Mouse (Mus musculus): ENCODE measurements around the gene Ppp2r3c. TPM values are rescaled to one million over a fixed set of nuclear protein-coding genes. Genes with fewer than 3 reads are reported as not detected.
"Not testable (repeated sequence)": the region's sequence is repeated elsewhere in the genome, so short reads cannot be mapped to it uniquely, and the experiment has no call there.

Ppp2r3c gene
- total and polyA plus RNA-seq, 3 experiments: 13.7 to 36.8 (median 31.1) TPM

DNA sequence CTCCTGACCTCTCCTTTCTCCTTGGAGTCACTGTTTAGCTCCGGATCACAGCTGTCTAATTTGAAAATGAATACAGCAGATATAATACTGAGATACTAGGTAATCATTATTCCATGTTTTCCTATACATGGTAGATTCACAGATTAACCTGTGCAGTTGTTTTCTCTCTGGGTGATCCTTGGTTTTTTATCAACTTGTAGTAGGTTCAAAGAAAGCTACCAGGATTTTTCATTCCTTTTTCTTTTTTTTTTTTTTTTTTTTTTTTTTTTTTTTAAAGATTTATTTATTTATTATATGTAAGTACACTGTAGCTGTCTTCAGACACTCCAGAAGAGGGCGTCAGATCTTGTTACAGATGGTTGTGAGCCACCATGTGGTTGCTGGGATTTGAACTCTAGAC, 35.7 kb upstream of the Ppp2r3c start:
- H3K4me1 ChIP-seq (ENCODE audit: control insufficient read depth in 1 of 2, insufficient read depth in 2 of 2); dilution Hi-C loops (cut with MboI; ENCODE audit: extremely low pct_ligation_motif_present, extremely low pct_unique_long_range_greater_than_20kb, low sequenced_read_pairs); DNase-seq (ENCODE audit: extremely low read depth); H3K79me2 ChIP-seq (replicated peaks; ENCODE audit: control insufficient read depth, extremely low read depth, insufficient read depth, poor library complexity, severe bottlenecking); H3K4me2 ChIP-seq (ENCODE audit: insufficient read depth, low read depth, poor library complexity, severe bottlenecking); H3K9ac ChIP-seq (ENCODE audit: insufficient read depth, low read depth); in situ Hi-C loops (cut with MboI; ENCODE audit: low pct_ligation_motif_present, low pct_unique_long_range_greater_than_20kb, low sequenced_read_pairs); H3K27me3 ChIP-seq (replicated peaks); H3K27ac ChIP-seq (ENCODE audit: insufficient read depth, low read depth); H3K9me3 ChIP-seq (replicated peaks; ENCODE audit: low read length); H3K4me3 ChIP-seq (replicated peaks in 1 of 3; ENCODE audit: low read depth in 2 of 3, low read length in 2 of 3, poor library complexity in 1 of 3): not testable (repeated sequence)
- peaks cover 10 to 34% of the 10 kb centered on the region in 2 experiments for H3K36me3 ChIP-seq (replicated peaks in 1 of 2; ENCODE audit: control insufficient read depth in 1 of 2, insufficient read depth in 1 of 2, low read length in 1 of 2)

DNA sequence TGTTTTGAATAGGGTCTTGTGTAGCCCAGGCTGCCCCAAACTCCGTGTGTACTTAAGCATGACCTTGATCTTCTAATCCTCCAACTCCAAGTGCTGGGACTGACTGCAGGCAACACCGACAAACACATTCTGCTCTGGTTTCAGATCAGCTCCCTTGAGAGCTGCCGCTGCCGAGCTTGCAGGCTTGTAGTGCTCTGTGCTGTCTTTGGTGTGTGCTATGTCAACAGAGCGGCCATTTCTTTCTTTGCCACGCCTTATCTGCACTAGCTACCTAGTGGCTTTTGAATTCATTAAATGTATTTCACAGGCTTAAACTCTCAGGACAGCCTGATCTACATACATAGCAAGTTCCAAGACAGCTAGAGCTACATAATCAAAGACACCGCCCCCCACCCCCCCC, 30.9 kb upstream of the Ppp2r3c start:
- Histone ChIP-seq H3K27ac (ENCODE audit: insufficient read depth, low read depth) (no peak overlapping the region), H3K79me2 (replicated peaks; ENCODE audit: control insufficient read depth, extremely low read depth, insufficient read depth, poor library complexity, severe bottlenecking) (no peaks in the 10 kb centered on the region; the same call in 1 of the 2 replicates), H3K4me1 (ENCODE audit: control insufficient read depth in 1 of 2, insufficient read depth in 2 of 2) (no peaks in the 10 kb centered on the region), H3K9ac (ENCODE audit: insufficient read depth, low read depth) (no peak overlapping the region), H3K4me2 (ENCODE audit: insufficient read depth, low read depth, poor library complexity, severe bottlenecking) (no peak overlapping the region), H3K27me3 (replicated peaks) (no peaks in the 10 kb centered on the region), H3K4me3 (replicated peaks in 1 of 3; ENCODE audit: low read depth in 2 of 3, low read length in 2 of 3, poor library complexity in 1 of 3) (no peak overlapping the region), H3K36me3 (replicated peaks in 1 of 2; ENCODE audit: control insufficient read depth in 1 of 2, insufficient read depth in 1 of 2, low read length in 1 of 2) (peaks cover 16 to 48% of the 10 kb centered on the region in 2 experiments), H3K9me3 (replicated peaks; ENCODE audit: low read length) (no peaks in the 10 kb centered on the region)
- DNase-seq (ENCODE audit: extremely low read depth): no peak
- TF ChIP-seq POLR2A (IDR thresholded peaks at IDR 0.05; ENCODE audit: low read depth, low read length) (no peak), MXI1 (IDR thresholded peaks at IDR 0.05; ENCODE audit: low read depth, low read length) (no peak), MAFK (IDR thresholded peaks at IDR 0.05; ENCODE audit: insufficient replicate concordance, low read length) (no peak), ZMIZ1 (IDR thresholded peaks at IDR 0.05; ENCODE audit: low read depth, low read length) (no peak), RAD21 (IDR thresholded peaks at IDR 0.05; ENCODE audit: low read depth, low read length) (no peak), HCFC1 (IDR thresholded peaks at IDR 0.05; ENCODE audit: low read depth, low read length) (no peak), EP300 (IDR thresholded peaks at IDR 0.05; ENCODE audit: low read length) (no peak), TBP (conservative IDR thresholded peaks at IDR 0.05; ENCODE audit: low read depth, low read length) (no peak), ELF1 (IDR thresholded peaks at IDR 0.05; ENCODE audit: low read depth, low read length) (no peak), SMC3 (IDR thresholded peaks at IDR 0.05; ENCODE audit: low read depth, low read length) (no peak), RCOR1 (conservative IDR thresholded peaks at IDR 0.05; ENCODE audit: low read depth, low read length) (no peak), ZNF384 (IDR thresholded peaks at IDR 0.05; ENCODE audit: low read depth, low read length) (no peak), PAX5 (IDR thresholded peaks at IDR 0.05; ENCODE audit: low read length) (no peak), JUN (IDR thresholded peaks at IDR 0.05; ENCODE audit: insufficient read depth, low read depth, low read length) (no peak)
- in situ Hi-C loops (cut with MboI; ENCODE audit: low pct_ligation_motif_present, low pct_unique_long_range_greater_than_20kb, low sequenced_read_pairs) (no loop called here), dilution Hi-C loops (cut with MboI; ENCODE audit: extremely low pct_ligation_motif_present, extremely low pct_unique_long_range_greater_than_20kb, low sequenced_read_pairs) (no loop called here)

DNA sequence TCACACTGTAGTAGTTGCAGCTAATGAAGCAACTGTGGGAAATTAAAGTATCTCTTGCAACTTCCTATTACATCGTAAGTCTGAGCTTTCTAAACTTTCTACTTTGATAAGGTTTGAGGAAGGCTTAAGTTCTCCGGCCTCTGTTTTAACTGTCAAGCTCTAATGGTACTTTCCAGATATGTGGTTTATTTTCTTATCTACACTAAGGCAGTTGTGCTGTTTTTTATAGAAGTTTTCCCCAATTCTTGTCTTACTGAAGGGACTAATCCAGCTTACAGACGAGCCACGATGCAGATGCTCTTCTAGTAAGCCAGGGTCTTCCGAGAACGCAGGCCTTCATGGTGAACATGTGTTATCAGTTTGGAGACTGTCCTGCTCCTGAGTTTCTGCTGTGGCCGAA, 26.6 kb upstream of the Ppp2r3c start:
- Histone ChIP-seq H3K27me3 (replicated peaks) (no peaks in the 10 kb centered on the region), H3K4me1 (ENCODE audit: control insufficient read depth in 1 of 2, insufficient read depth in 2 of 2) (no peaks in the 10 kb centered on the region), H3K9ac (ENCODE audit: insufficient read depth, low read depth) (no peak overlapping the region), H3K79me2 (replicated peaks; ENCODE audit: control insufficient read depth, extremely low read depth, insufficient read depth, poor library complexity, severe bottlenecking) (no peaks in the 10 kb centered on the region), H3K36me3 (replicated peaks in 1 of 2; ENCODE audit: control insufficient read depth in 1 of 2, insufficient read depth in 1 of 2, low read length in 1 of 2) (peaks cover 24 to 58% of the 10 kb centered on the region in 2 experiments), H3K9me3 (replicated peaks; ENCODE audit: low read length) (no peaks in the 10 kb centered on the region), H3K27ac (ENCODE audit: insufficient read depth, low read depth) (no peak overlapping the region), H3K4me2 (ENCODE audit: insufficient read depth, low read depth, poor library complexity, severe bottlenecking) (no peak overlapping the region), H3K4me3 (replicated peaks in 1 of 3; ENCODE audit: low read depth in 2 of 3, low read length in 2 of 3, poor library complexity in 1 of 3) (no peak overlapping the region)
- no peak for DNase-seq (ENCODE audit: extremely low read depth)
- TF ChIP-seq CHD2 (IDR thresholded peaks at IDR 0.05; ENCODE audit: low read length): no peak
- dilution Hi-C loops (cut with MboI; ENCODE audit: extremely low pct_ligation_motif_present, extremely low pct_unique_long_range_greater_than_20kb, low sequenced_read_pairs) (no loop called here), in situ Hi-C loops (cut with MboI; ENCODE audit: low pct_ligation_motif_present, low pct_unique_long_range_greater_than_20kb, low sequenced_read_pairs) (no loop called here)
